Mouse (Mus musculus) liver, postnatal 0 days (tissue): ENCODE measurements around the gene 2810006K23Rik. TPM values are rescaled to one million over a fixed set of nuclear protein-coding genes. Genes with fewer than 3 reads are reported as not detected.
A peak's percentile ranks its signal among the peaks of the same experiment; 100 is the strongest.

Experiments used
- ATAC-seq: fragments of 200-750 bp; cut with Nextera tagmentation; 2 replicates; pipeline ENCODE4 v1.8.0; 2017; ENCODE audit warnings: mild to moderate bottlenecking, moderate library complexity
- DNase-seq: peaks from one replicate; pipeline ENCODE4 v3.0.0-alpha.2; 2016
- H3K27ac ChIP-seq: fragments of 300-500 bp; sonication (generic); 2 replicates; pipeline ENCODE4 v1.5.1; 2014; ENCODE audit warnings: antibody characterized with exemption, moderate library complexity, mild to moderate bottlenecking, low read depth
- H3K27me3 ChIP-seq: fragments of 300-500 bp; sonication (generic); 2 replicates; pipeline ENCODE4 v1.6.1; 2014; ENCODE audit warnings: low read length, control low read depth, mixed read lengths; ENCODE audit not compliant: insufficient read depth
- H3K36me3 ChIP-seq: fragments of 300-500 bp; sonication (generic); replicated peaks from 2 replicates; pipeline ENCODE4 v1.6.1; 2014; ENCODE audit warnings: mild to moderate bottlenecking, control low read depth, low read length, moderate library complexity, mixed read lengths; ENCODE audit not compliant: insufficient read depth
- H3K4me1 ChIP-seq: fragments of 300-500 bp; sonication (generic); 2 replicates; pipeline ENCODE4 v1.6.1; 2014; ENCODE audit warnings: antibody characterized with exemption, mild to moderate bottlenecking, control low read depth; ENCODE audit not compliant: insufficient read depth
- H3K4me2 ChIP-seq: fragments of 300-500 bp; sonication (generic); 2 replicates; pipeline ENCODE4 v1.6.1; 2014; ENCODE audit warnings: low read depth, mild to moderate bottlenecking, low read length, moderate library complexity, mixed read lengths
- H3K4me3 ChIP-seq: fragments of 300-500 bp; sonication (generic); 2 replicates; pipeline ENCODE4 v1.5.1; 2014; ENCODE audit warnings: low read depth, low read length
- H3K9ac ChIP-seq: fragments of 300-500 bp; sonication (generic); replicated peaks from 2 replicates; pipeline ENCODE4 v1.6.1; 2014; ENCODE audit warnings: mild to moderate bottlenecking, moderate library complexity
- H3K9me3 ChIP-seq: fragments of 300-500 bp; sonication (generic); 2 replicates; pipeline ENCODE4 v1.6.1; 2016; ENCODE audit warnings: mild to moderate bottlenecking, control low read depth, low read length, mixed read lengths
- CTCF ChIP-seq: sonication (generic); IDR thresholded peaks from 2 replicates; pipeline ENCODE4 v1.5.1; 2016; ENCODE audit warnings: antibody characterized with exemption, low read depth
- EP300 ChIP-seq: IDR thresholded peaks from 2 replicates; pipeline ENCODE4 v1.6.1; 2016; ENCODE audit warnings: antibody characterized with exemption, low read depth, mild to moderate bottlenecking
- WGBS: fragments of 180-500 bp; shearing (Covaris S2); extraction: QIAGEN DNeasy Blood & Tissue Kit; methylation state at CpG from one replicate; pipeline ENCODE4 v1.1.7; 2014; ENCODE audit not compliant: insufficient replicate concordance; 5-methylcytosine and 5-hydroxymethylcytosine counted together
- polyA plus RNA-seq: library from polyadenylated mRNA; unstranded; fragments of >200 nt; fragmentation: Nextera tagmentation; extraction: Ambion mirVana; gene quantifications from 2 replicates; pipeline ENCODE4 v1.2.1, GENCODE M21; 2015

Gene 2810006K23Rik
- 4.5 and 4.9 TPM in 2 replicates for polyA plus RNA-seq

DNA sequence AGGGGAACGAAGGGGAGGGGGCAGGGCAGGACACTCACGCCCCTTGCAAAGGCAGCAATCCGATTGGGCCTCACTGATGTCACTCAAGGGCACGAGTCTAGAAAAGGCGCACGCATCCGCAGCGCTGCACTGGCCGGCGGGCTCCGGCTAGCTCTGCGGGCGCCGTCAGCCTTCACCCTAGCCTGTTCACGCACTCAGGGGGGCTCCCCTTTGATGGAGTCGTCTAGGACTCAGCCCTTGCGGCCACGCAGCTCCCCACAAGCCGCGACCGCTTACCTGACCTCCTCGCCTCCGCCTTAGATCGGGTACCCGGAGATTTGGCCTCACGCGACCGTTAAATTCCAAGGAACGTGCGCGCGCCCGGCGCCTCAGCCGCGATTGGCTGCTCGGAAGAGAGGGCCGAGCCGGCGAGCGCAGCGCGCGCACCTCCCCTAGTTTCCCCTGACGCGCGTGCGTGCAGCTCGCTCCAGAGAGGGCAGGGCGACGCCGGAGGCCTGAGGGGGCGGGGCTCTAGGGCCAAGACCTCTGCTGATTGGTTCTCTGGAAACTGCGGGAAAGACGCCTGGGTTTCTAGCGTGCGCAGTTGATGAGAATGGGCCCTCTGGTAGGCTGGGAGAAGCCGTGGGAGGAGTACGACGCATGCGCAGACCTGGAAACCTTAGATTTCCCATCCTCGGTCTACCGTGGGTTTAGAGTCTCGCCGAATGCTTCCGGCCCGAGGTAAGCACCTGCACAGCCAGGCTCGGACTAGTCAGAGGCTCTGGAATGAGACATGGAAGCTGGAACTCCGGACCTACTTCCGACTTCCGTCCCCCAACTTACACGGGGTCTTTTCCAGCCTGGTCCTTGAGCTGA lies at the start of gene 2810006K23Rik, which contains the start of gene Mphosph9:
2810006K23Rik (plus strand) TSS at position 580 of the 855 bp plus-strand sequence.
Mphosph9 (minus strand) TSS at position 463 of the 855 bp plus-strand sequence.
- Histone ChIP-seq H3K9me3 (no peaks in the 10 kb centered on the region), H3K9ac (peak within 1 kb of the TSS; percentile 70), H3K36me3 (no peaks in the 10 kb centered on the region), H3K27ac (peak within 1 kb of the TSS; percentile 96), H3K4me3 (peak within 1 kb of the TSS; percentile 68), H3K27me3 (no peaks in the 10 kb centered on the region), H3K4me2 (peak within 1 kb of the TSS; percentile 92), H3K4me1 (peaks cover 14% of the 10 kb centered on the region)
- under 1% methylated on average over 70 of the region's 72 CpGs for WGBS
- TF ChIP-seq CTCF (no peak), EP300 (peak; percentile 20; the same call in 1 of the 2 replicates)
- ATAC-seq = peak; percentile 99
- DNase-seq = peak; percentile 99

- H3K36me3 ChIP-seq = peaks cover 11% of the 10 kb centered on the region; the same call in 1 of the 2 replicates
- H3K27ac ChIP-seq = no peak overlapping the region
- TF ChIP-seq EP300 (no peak), CTCF (no peak)
- no peak overlapping the region for H3K4me3 ChIP-seq
- no peak overlapping the region for H3K9ac ChIP-seq
- H3K9me3 ChIP-seq = no peaks in the 10 kb centered on the region
- ATAC-seq (0 out of 2 replicates have a peak, but pooled peaks have one; percentile 54), DNase-seq (no peak)
- no peak overlapping the region for H3K4me2 ChIP-seq
- 73% methylated on average over 2 of the region's 2 CpGs for WGBS
- no peaks in the 10 kb centered on the region for H3K27me3 ChIP-seq
- H3K4me1 ChIP-seq = peaks cover 3% of the 10 kb centered on the region; the same call in 1 of the 2 replicates
Measured at GRCm38 (mm10) chr5:124282854-124283253, 45.0 kb upstream of the 2810006K23Rik start.

DNA sequence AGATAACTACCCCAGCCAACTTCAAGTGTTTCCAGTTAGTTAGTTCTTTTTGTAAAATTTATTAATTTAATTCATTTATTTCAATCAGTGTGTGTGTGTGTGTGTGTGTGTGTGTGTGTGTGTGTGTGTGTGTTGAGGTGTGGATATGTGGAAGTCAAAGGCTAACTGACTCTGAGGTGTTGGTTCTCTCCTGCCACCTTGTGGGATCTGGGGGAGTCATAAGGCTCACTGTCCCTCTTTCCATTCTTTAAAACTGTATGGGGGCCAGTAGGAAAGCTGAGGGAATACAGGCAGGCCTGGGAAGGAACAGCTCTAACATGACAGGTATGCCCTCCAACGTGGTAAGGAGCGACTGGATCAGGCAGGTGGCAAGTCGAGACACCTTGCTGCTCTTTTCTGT lies 43.6 kb upstream of the 2810006K23Rik start:
- Histone ChIP-seq H3K27me3 (no peaks in the 10 kb centered on the region), H3K27ac (no peak overlapping the region), H3K9ac (no peak overlapping the region), H3K36me3 (peaks cover 15% of the 10 kb centered on the region; the same call in 1 of the 2 replicates), H3K4me2 (no peak overlapping the region), H3K4me3 (no peak overlapping the region), H3K4me1 (peaks cover 3% of the 10 kb centered on the region; the same call in 1 of the 2 replicates), H3K9me3 (no peaks in the 10 kb centered on the region)
- TF ChIP-seq EP300 = no peak
- peak; percentile 58 for TF ChIP-seq CTCF
- ATAC-seq (peak; percentile 43; the same call in 1 of the 2 replicates), DNase-seq (peak; percentile 31)
- 77% methylated on average over 3 of the region's 3 CpGs for WGBS

DNA sequence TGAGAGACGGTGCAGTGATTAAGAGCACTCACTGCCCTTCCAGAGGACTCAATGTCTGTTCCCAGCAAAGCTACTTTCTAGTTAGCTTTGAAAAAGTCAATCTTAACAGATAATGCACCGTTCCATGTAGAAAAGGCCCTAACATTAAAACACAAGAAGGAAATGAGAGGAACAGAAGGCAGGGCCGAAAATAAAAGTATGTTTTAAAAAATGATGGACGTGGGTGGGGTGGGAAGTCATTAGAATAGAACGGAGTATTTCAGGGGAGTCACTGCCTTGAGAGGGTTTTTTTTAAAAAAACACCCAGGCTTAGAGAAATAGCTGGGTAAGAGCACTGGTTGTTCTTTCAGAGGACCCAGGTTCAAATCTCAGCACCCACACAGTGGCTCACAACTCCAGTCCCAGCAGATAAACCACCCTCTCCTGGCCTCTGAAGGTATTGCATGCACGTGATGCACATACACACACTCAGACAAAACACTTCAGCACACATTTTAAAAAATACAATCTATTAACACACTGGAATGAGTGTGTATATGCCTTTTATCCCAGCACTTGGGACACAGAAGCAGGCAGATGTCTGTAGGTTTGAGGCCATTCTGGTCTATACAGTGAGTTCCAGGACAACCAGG lies 40.2 kb upstream of the 2810006K23Rik start:
- no peak for ATAC-seq
- no peak for TF ChIP-seq EP300
- TF ChIP-seq CTCF = no peak
- Histone ChIP-seq H3K36me3 (peaks cover 24% of the 10 kb centered on the region), H3K9me3 (no peaks in the 10 kb centered on the region), H3K27me3 (no peaks in the 10 kb centered on the region), H3K4me2 (no peak overlapping the region), H3K4me1 (peaks cover 3% of the 10 kb centered on the region; the same call in 1 of the 2 replicates), H3K4me3 (no peak overlapping the region), H3K27ac (no peak overlapping the region), H3K9ac (no peak overlapping the region)
- no peak for DNase-seq
- WGBS = 91% methylated on average over 6 of the region's 6 CpGs

- peaks cover 26% of the 10 kb centered on the region for H3K36me3 ChIP-seq
- H3K9me3 ChIP-seq = no peaks in the 10 kb centered on the region
- H3K9ac ChIP-seq = no peak overlapping the region
- no peak for DNase-seq
- WGBS = 80% methylated on average over 4 of the region's 4 CpGs
- H3K4me1 ChIP-seq = no peaks in the 10 kb centered on the region
- ATAC-seq = no peak
- TF ChIP-seq CTCF (no peak), EP300 (no peak)
- H3K4me2 ChIP-seq = no peak overlapping the region
- no peak overlapping the region for H3K4me3 ChIP-seq
- H3K27ac ChIP-seq = no peak overlapping the region
- H3K27me3 ChIP-seq = no peaks in the 10 kb centered on the region
Measured at GRCm38 (mm10) chr5:124290216-124290615, 37.7 kb upstream of the 2810006K23Rik start.

DNA sequence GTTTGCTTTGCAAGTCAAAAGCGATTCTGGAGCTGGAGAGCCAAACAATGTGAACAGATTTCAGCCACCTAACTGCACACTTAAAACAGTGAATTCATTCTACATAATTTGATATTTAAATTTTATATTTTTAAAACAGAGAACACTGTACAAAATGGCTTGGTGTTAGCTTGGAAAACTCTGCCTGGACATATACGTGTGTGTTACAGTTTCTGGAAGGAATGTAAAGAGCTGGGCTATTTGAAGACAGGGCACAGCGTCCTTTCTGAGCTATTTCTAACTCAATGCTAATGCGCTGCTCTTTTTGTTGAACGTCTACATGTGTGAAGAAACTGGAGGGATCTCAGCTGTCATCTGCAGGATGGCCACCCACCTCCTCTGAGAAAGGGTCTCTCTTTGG lies 33.9 kb upstream of the 2810006K23Rik start:
- no peaks in the 10 kb centered on the region for H3K27me3 ChIP-seq
- H3K4me1 ChIP-seq = no peaks in the 10 kb centered on the region
- TF ChIP-seq EP300 = no peak
- no peak for TF ChIP-seq CTCF
- H3K4me3 ChIP-seq = no peak overlapping the region
- no peak overlapping the region for H3K4me2 ChIP-seq
- no peak overlapping the region for H3K27ac ChIP-seq
- H3K9me3 ChIP-seq = no peaks in the 10 kb centered on the region
- 90% methylated on average over 5 of the region's 5 CpGs for WGBS
- H3K36me3 ChIP-seq = peaks cover 29% of the 10 kb centered on the region
- DNase-seq (no peak), ATAC-seq (no peak)
- no peak overlapping the region for H3K9ac ChIP-seq
